Mouse (Mus musculus) hindbrain, postnatal 0 days (tissue): ENCODE measurements at regions not wholly inside any gene's neighbourhood (a gene's known extent, or its start where the extent isn't known, plus 50 kb on each side); places are given as distances from the start of the nearest gene placed in this dataset.

Experiments used
- ATAC-seq: fragments of 200-750 bp; cut with Nextera tagmentation; 2 replicates; pipeline ENCODE4 v1.8.0; 2017; ENCODE audit warnings: mild to moderate bottlenecking, moderate TSS enrichment, moderate library complexity
- DNase-seq: peaks from one replicate; pipeline ENCODE4 v3.0.0-alpha.2; 2015; ENCODE audit warnings: low spot score
- H3K27ac ChIP-seq: fragments of 300-500 bp; sonication (generic); 2 replicates; pipeline ENCODE4 v1.5.1; 2014; ENCODE audit warnings: mild to moderate bottlenecking
- H3K27me3 ChIP-seq: fragments of 300-500 bp; sonication (generic); 2 replicates; pipeline ENCODE4 v1.6.1; 2014; ENCODE audit warnings: low read length, mixed read lengths; ENCODE audit not compliant: insufficient read depth
- H3K36me3 ChIP-seq: fragments of 300-500 bp; sonication (generic); 2 replicates; pipeline ENCODE4 v1.6.1; 2014; ENCODE audit warnings: low read length, mixed read lengths; ENCODE audit not compliant: insufficient read depth
- H3K4me1 ChIP-seq: fragments of 300-500 bp; sonication (generic); 2 replicates; pipeline ENCODE4 v1.6.1; 2014; ENCODE audit warnings: antibody characterized with exemption, low read length, mixed read lengths; ENCODE audit not compliant: insufficient read depth
- H3K4me2 ChIP-seq: fragments of 300-500 bp; sonication (generic); 2 replicates; pipeline ENCODE4 v1.6.1; 2014; ENCODE audit warnings: low read depth, mild to moderate bottlenecking, low read length, moderate library complexity, mixed read lengths
- H3K4me3 ChIP-seq: fragments of 300-500 bp; sonication (generic); 2 replicates; pipeline ENCODE4 v1.5.1; 2014; ENCODE audit warnings: low read length
- H3K9ac ChIP-seq: fragments of 300-500 bp; sonication (generic); replicated peaks from 2 replicates; pipeline ENCODE4 v1.6.1; 2014; ENCODE audit warnings: mild to moderate bottlenecking, low read length, moderate library complexity, mixed read lengths
- H3K9me3 ChIP-seq: fragments of 300-500 bp; sonication (generic); 2 replicates; pipeline ENCODE4 v1.6.1; 2016; ENCODE audit warnings: low read length, mixed read lengths
- CTCF ChIP-seq: IDR thresholded peaks from 2 replicates; pipeline ENCODE4 v1.5.1; 2016; ENCODE audit warnings: antibody characterized with exemption, control low read depth, low read depth
- WGBS: fragments of 180-500 bp; shearing (Covaris S2); extraction: QIAGEN DNeasy Blood & Tissue Kit; methylation state at CpG from one replicate; pipeline ENCODE4 v1.1.7; 2014; 5-methylcytosine and 5-hydroxymethylcytosine counted together

GRCm38 (mm10) chr9:46467671-46468070 is 147.9 kb upstream of the 4931429L15Rik start:
- Histone ChIP-seq H3K27ac (no peak overlapping the region), H3K27me3 (no peaks in the 10 kb centered on the region; the same call in 1 of the 2 replicates), H3K4me2 (no peak overlapping the region), H3K9ac (no peak overlapping the region), H3K4me1 (0 out of 2 replicates have a peak, but pooled peaks cover 6% of the 10 kb centered on the region), H3K36me3 (no peaks in the 10 kb centered on the region), H3K9me3 (no peaks in the 10 kb centered on the region), H3K4me3 (no peak overlapping the region)
- WGBS, result 52% methylated on average over 3 of the region's 3 CpGs
- DNase-seq, result no peak
- no peak for TF ChIP-seq CTCF
- no peak for ATAC-seq

GRCm38 (mm10) chr9:46462681-46463080 is 142.9 kb upstream of the 4931429L15Rik start:
- WGBS, result 90% methylated on average over 5 of the region's 5 CpGs
- no peak for DNase-seq
- Histone ChIP-seq H3K27me3 (no peaks in the 10 kb centered on the region), H3K4me3 (no peak overlapping the region), H3K9me3 (no peaks in the 10 kb centered on the region), H3K4me1 (no peaks in the 10 kb centered on the region), H3K27ac (no peak overlapping the region), H3K36me3 (no peaks in the 10 kb centered on the region), H3K9ac (no peak overlapping the region), H3K4me2 (no peak overlapping the region)
- no peak for TF ChIP-seq CTCF
- ATAC-seq, result no peak

GRCm38 (mm10) chr9:46457945-46458344 is 138.2 kb upstream of the 4931429L15Rik start:
- Histone ChIP-seq H3K27ac (no peak overlapping the region), H3K9ac (no peak overlapping the region), H3K9me3 (no peaks in the 10 kb centered on the region), H3K4me3 (no peak overlapping the region), H3K36me3 (no peaks in the 10 kb centered on the region), H3K27me3 (no peaks in the 10 kb centered on the region), H3K4me2 (no peak overlapping the region), H3K4me1 (no peaks in the 10 kb centered on the region)
- no peak for TF ChIP-seq CTCF
- DNase-seq (no peak), ATAC-seq (no peak)
- WGBS, result 62% methylated on average over 6 of the region's 6 CpGs

- 43% methylated on average over 7 of the region's 7 CpGs for WGBS
- DNase-seq, result no peak
Observed at GRCm38 (mm10) chr9:46454807-46455610, 135.2 kb upstream of the 4931429L15Rik start.

GRCm38 (mm10) chr9:46443191-46444095 is 123.7 kb upstream of the 4931429L15Rik start:
- Histone ChIP-seq H3K4me3 (peak overlapping the region; percentile 27), H3K4me2 (peak overlapping the region; percentile 61), H3K9me3 (no peaks in the 10 kb centered on the region), H3K27me3 (peaks cover 16% of the 10 kb centered on the region), H3K36me3 (no peaks in the 10 kb centered on the region), H3K4me1 (peaks cover 10% of the 10 kb centered on the region; the same call in 1 of the 2 replicates), H3K9ac (0 out of 2 replicates have a peak overlapping the region, but pooled peaks have one; percentile 9), H3K27ac (no peak overlapping the region)
- DNase-seq, result peak; percentile 36
- no peak for TF ChIP-seq CTCF
- 2% methylated on average over 53 of the region's 53 CpGs for WGBS
- 0 out of 2 replicates have a peak, but pooled peaks have one; percentile 43 for ATAC-seq

More at GRCm38 (mm10) chr9:46454807-46455610, 135.2 kb upstream of the 4931429L15Rik start:
- no peak for TF ChIP-seq CTCF
- no peaks in the 10 kb centered on the region for H3K9me3 ChIP-seq
- no peak overlapping the region for H3K4me3 ChIP-seq
- no peak overlapping the region for H3K4me2 ChIP-seq
- H3K4me1 ChIP-seq, result no peaks in the 10 kb centered on the region
- H3K9ac ChIP-seq, result no peak overlapping the region
- H3K27ac ChIP-seq, result no peak overlapping the region
- no peaks in the 10 kb centered on the region for H3K27me3 ChIP-seq
- peak; percentile 27; the same call in 1 of the 2 replicates for ATAC-seq
- no peaks in the 10 kb centered on the region for H3K36me3 ChIP-seq

GRCm38 (mm10) chr9:46442739-46443181 is 123.0 kb upstream of the 4931429L15Rik start:
- Histone ChIP-seq H3K27ac (no peak overlapping the region), H3K9me3 (no peaks in the 10 kb centered on the region), H3K9ac (0 out of 2 replicates have a peak overlapping the region, but pooled peaks have one; percentile 9), H3K4me2 (peak overlapping the region; percentile 61), H3K36me3 (no peaks in the 10 kb centered on the region), H3K27me3 (peaks cover 16% of the 10 kb centered on the region), H3K4me1 (peaks cover 10% of the 10 kb centered on the region; the same call in 1 of the 2 replicates), H3K4me3 (peak overlapping the region; percentile 27)
- ATAC-seq (no peak), DNase-seq (peak; percentile 45)
- peak; percentile 45 for TF ChIP-seq CTCF
- 3% methylated on average over 19 of the region's 19 CpGs for WGBS
